Mouse (Mus musculus) midbrain, embryonic 14.5 days (tissue): Measurements from ENCODE around the gene Dnajc5. TPM values are rescaled to one million over a fixed set of nuclear protein-coding genes. Genes with fewer than 3 reads are reported as not detected.
A peak's percentile ranks its signal among the peaks of the same experiment; 100 is the strongest.

Source experiments
- ATAC-seq: fragments of 200-750 bp; cut with Nextera tagmentation; 2 replicates; pipeline ENCODE4 v1.8.0; 2017; ENCODE audit warnings: moderate number of reproducible peaks, moderate library complexity; ENCODE audit not compliant: low FRiP score, low TSS enrichment
- DNase-seq: peaks from one replicate; pipeline ENCODE4 v3.0.0-alpha.2; 2015
- H3K27ac ChIP-seq: fragments of 300-500 bp; sonication (generic); replicated peaks from 2 replicates; pipeline ENCODE4 v1.5.1; 2014; ENCODE audit warnings: mild to moderate bottlenecking, low read depth, low read length, moderate library complexity
- H3K27me3 ChIP-seq: fragments of 300-500 bp; sonication (generic); 2 replicates; pipeline ENCODE4 v1.6.1; 2014; ENCODE audit warnings: low read length, control low read depth, mixed read lengths; ENCODE audit not compliant: control insufficient read depth, insufficient read depth
- H3K36me3 ChIP-seq: fragments of 300-500 bp; sonication (generic); 2 replicates; pipeline ENCODE4 v1.6.1; 2014; ENCODE audit warnings: low read length, control low read depth; ENCODE audit not compliant: control insufficient read depth, insufficient read depth
- H3K4me1 ChIP-seq: fragments of 300-500 bp; sonication (generic); 2 replicates; pipeline ENCODE4 v1.6.1; 2014; ENCODE audit warnings: mild to moderate bottlenecking, antibody characterized with exemption, low read length, control low read depth; ENCODE audit not compliant: control insufficient read depth, insufficient read depth
- H3K4me2 ChIP-seq: fragments of 300-500 bp; sonication (generic); 2 replicates; pipeline ENCODE4 v1.6.1; 2014; ENCODE audit warnings: mild to moderate bottlenecking, low read length, moderate library complexity
- H3K4me3 ChIP-seq: fragments of 300-500 bp; sonication (generic); replicated peaks from 2 replicates; pipeline ENCODE4 v1.5.1; 2014; ENCODE audit warnings: low read depth, low read length
- H3K9ac ChIP-seq: fragments of 300-500 bp; sonication (generic); replicated peaks from 2 replicates; pipeline ENCODE4 v1.6.1; 2014; ENCODE audit warnings: mild to moderate bottlenecking, low read length, moderate library complexity
- H3K9me3 ChIP-seq: fragments of 300-500 bp; sonication (generic); 2 replicates; pipeline ENCODE4 v1.6.1; 2016; ENCODE audit warnings: low read length, control low read depth, mixed read lengths; ENCODE audit not compliant: control insufficient read depth
- WGBS: fragments of 180-500 bp; shearing (Covaris S2); extraction: QIAGEN DNeasy Blood & Tissue Kit; methylation state at CpG from one replicate; pipeline ENCODE4 v1.1.7; 2014; 5-methylcytosine and 5-hydroxymethylcytosine counted together
- polyA plus RNA-seq: library from polyadenylated mRNA; unstranded; fragments of >200 nt; fragmentation: Nextera tagmentation; extraction: Ambion mirVana; gene quantifications from 2 replicates; pipeline ENCODE4 v1.2.1, GENCODE M21; 2014

Gene Dnajc5
- polyA plus RNA-seq, 1 experiment from 2014 or later: 233 TPM

DNA sequence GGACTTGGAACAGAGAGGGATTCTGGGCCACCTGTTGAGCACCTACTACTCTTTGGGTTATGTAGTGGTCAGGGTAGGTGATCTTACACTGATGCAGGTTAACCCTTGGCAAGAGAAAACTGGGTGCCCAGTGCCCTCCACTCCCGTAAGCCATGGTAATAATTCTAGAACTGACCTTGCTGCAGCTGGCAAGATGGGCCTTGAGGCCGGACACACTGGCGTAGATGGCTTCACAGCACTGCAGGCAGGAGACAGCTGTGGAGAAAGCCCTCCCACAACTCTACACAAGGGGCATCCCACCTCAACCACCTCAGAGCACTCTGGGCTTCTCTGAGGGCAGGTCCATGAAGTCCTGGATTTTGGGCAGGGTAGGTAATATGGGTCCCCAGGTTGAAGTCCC lies 65.8 kb downstream of the Dnajc5 start:
- Histone ChIP-seq H3K4me3 (no peak overlapping the region), H3K27ac (no peak overlapping the region), H3K9me3 (no peaks in the 10 kb centered on the region), H3K27me3 (no peaks in the 10 kb centered on the region), H3K4me1 (peaks cover 5% of the 10 kb centered on the region), H3K9ac (no peak overlapping the region), H3K4me2 (no peak overlapping the region), H3K36me3 (peaks cover 82% of the 10 kb centered on the region)
- WGBS: 100% methylated on average over 3 of the region's 3 CpGs
- ATAC-seq (no peak), DNase-seq (no peak)

DNA sequence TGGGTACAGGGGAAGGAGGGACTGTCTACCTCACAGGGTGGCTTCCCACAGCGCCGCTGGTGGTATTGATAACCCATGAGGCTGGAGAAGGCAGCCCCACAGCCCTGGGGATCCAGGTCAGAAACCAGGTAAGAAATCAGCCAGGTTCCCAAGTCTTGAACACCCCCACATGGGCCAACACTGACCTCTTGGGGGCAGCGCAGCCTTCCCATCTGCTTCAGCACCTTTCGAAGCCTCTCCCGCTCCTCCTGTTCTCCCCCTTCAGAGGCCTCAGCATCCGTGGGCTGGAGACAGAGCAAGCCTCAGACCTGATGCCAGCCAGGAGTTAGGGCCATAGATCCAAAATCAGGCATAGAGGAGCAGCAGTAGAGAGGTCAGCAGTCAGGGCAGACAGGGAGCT lies 67.5 kb downstream of the Dnajc5 start:
- Histone ChIP-seq H3K9me3 (no peaks in the 10 kb centered on the region), H3K4me2 (no peak overlapping the region), H3K36me3 (peaks cover 78% of the 10 kb centered on the region), H3K4me3 (no peak overlapping the region), H3K4me1 (peaks cover 12% of the 10 kb centered on the region), H3K9ac (no peak overlapping the region), H3K27me3 (no peaks in the 10 kb centered on the region), H3K27ac (no peak overlapping the region)
- DNase-seq: no peak
- no peak for ATAC-seq
- WGBS: 81% methylated on average over 6 of the region's 6 CpGs

GRCm38 (mm10) chr2:181588229-181588780 lies 68.0 kb downstream of the Dnajc5 start:
- DNase-seq: no peak
- Histone ChIP-seq H3K27ac (no peak overlapping the region), H3K27me3 (no peaks in the 10 kb centered on the region), H3K36me3 (peaks cover 74% of the 10 kb centered on the region), H3K4me2 (no peak overlapping the region), H3K9me3 (no peaks in the 10 kb centered on the region), H3K4me3 (no peak overlapping the region), H3K4me1 (peaks cover 15% of the 10 kb centered on the region), H3K9ac (no peak overlapping the region)
- ATAC-seq: no peak
- WGBS: 94% methylated on average over 11 of the region's 11 CpGs

- ATAC-seq (no peak), DNase-seq (no peak)
- H3K27ac ChIP-seq: no peak overlapping the region
- H3K9me3 ChIP-seq: no peaks in the 10 kb centered on the region
- H3K4me2 ChIP-seq: no peak overlapping the region
- no peak overlapping the region for H3K9ac ChIP-seq
- H3K36me3 ChIP-seq: peaks cover 65% of the 10 kb centered on the region
- no peaks in the 10 kb centered on the region for H3K27me3 ChIP-seq
- peaks cover 15% of the 10 kb centered on the region for H3K4me1 ChIP-seq
- WGBS: 95% methylated on average over 10 of the region's 10 CpGs
- H3K4me3 ChIP-seq: no peak overlapping the region
Measured at GRCm38 (mm10) chr2:181589011-181589731, 68.9 kb downstream of the Dnajc5 start.

DNA sequence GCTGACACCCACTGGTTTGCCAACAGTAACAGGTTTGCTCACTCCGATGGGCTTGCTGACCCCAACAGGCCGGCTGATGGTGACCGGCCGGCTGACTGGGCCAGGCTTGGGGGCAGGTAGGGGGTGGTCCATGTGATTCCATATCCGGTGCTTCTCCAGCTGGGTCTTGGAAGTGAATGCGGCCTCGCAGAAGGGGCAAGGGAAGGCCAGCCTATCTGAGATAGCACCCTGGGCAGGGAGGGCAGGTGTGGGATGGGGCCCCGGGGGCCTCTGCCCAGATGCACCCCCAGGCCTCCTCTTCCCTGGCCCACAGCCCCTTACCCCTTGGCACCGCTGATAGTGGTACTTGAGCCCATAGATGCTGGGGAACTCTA lies 69.4 kb downstream of the Dnajc5 start:
- H3K4me2 ChIP-seq: no peak overlapping the region
- H3K9me3 ChIP-seq: no peaks in the 10 kb centered on the region
- DNase-seq (no peak), ATAC-seq (no peak)
- H3K9ac ChIP-seq: no peak overlapping the region
- H3K27ac ChIP-seq: no peak overlapping the region
- H3K36me3 ChIP-seq: peaks cover 60% of the 10 kb centered on the region
- over 99% methylated on average over 9 of the region's 9 CpGs for WGBS
- H3K27me3 ChIP-seq: no peaks in the 10 kb centered on the region
- H3K4me1 ChIP-seq: peaks cover 15% of the 10 kb centered on the region
- H3K4me3 ChIP-seq: no peak overlapping the region

DNA sequence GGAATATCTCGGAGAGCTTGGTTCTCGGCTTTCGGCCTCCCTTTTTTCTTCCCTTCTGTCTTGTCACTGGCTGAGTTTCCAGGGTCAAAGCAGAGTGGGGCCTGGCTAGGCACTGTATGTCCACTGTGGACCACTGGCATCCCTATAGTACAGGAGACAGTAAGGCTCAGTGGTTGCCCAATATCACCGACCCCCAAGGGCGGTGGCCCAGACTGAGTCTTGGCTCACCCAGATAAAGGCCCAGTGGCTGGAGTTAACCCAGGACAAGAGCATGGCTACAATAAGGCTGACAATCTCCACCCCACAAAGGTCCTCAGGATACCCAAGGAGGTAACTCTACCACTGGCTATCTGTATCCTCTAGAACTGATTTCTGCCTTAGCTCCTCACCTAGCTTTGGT lies 70.2 kb downstream of the Dnajc5 start:
- 96% methylated on average over 5 of the region's 5 CpGs for WGBS
- Histone ChIP-seq H3K36me3 (peaks cover 53% of the 10 kb centered on the region), H3K9ac (no peak overlapping the region), H3K9me3 (no peaks in the 10 kb centered on the region), H3K4me1 (peaks cover 15% of the 10 kb centered on the region), H3K27ac (no peak overlapping the region), H3K4me2 (peak overlapping the region; percentile 74), H3K27me3 (no peaks in the 10 kb centered on the region), H3K4me3 (no peak overlapping the region)
- no peak for DNase-seq
- ATAC-seq: no peak

- Histone ChIP-seq H3K4me1 (peaks cover 15% of the 10 kb centered on the region), H3K36me3 (peaks cover 53% of the 10 kb centered on the region), H3K9ac (peak within 1 kb of the TSS; percentile 91), H3K4me2 (peak within 1 kb of the TSS; percentile 74), H3K4me3 (peak within 1 kb of the TSS; percentile 93), H3K27ac (peak within 1 kb of the TSS; percentile 89), H3K27me3 (no peaks in the 10 kb centered on the region), H3K9me3 (no peaks in the 10 kb centered on the region)
- no peak for ATAC-seq
- peak; percentile 25 for DNase-seq
- 15% methylated on average over 5 of the region's 5 CpGs for WGBS
Measured at GRCm38 (mm10) chr2:181591528-181592085, 71.3 kb downstream of the Dnajc5 start, which contains the start of gene Prpf6. Prpf6 (plus strand) TSS chr2:181591868.

GRCm38 (mm10) chr2:181592231-181593041 lies 72.2 kb downstream of the Dnajc5 start, which contains the start of gene Zfp512b:
Zfp512b (minus strand) TSS chr2:181592803.
- Histone ChIP-seq H3K4me3 (peak within 1 kb of the TSS; percentile 93), H3K27me3 (no peaks in the 10 kb centered on the region), H3K27ac (peak within 1 kb of the TSS; percentile 89), H3K9me3 (no peaks in the 10 kb centered on the region), H3K9ac (peak within 1 kb of the TSS; percentile 91), H3K4me1 (peaks cover 19% of the 10 kb centered on the region), H3K36me3 (peaks cover 48% of the 10 kb centered on the region), H3K4me2 (peak within 1 kb of the TSS; percentile 74)
- DNase-seq (peak; percentile 92), ATAC-seq (peak; percentile 86)
- WGBS: under 1% methylated on average over 95 of the region's 97 CpGs
